ENCODE assay signal across 21 mouse cellular contexts in genomic region chr1:180545918-180546545, GRCm38 (mm10). TPM values are rescaled to one million over a fixed set of nuclear protein-coding genes. Genes with fewer than 3 reads are reported as not detected.
DNase-seq lines count a peak whose midpoint lies in the region; ATAC-seq and TF ChIP-seq lines count a peak whose summit lies in the region.
"Had no signal": no experiment of that assay in that cellular context is flagged by ENCODE, and none has a peak within 500 bp of the region (broad histone marks: within the 10 kb centered on the region; RNA-seq: fewer than 3 reads in every experiment).

No protein-coding gene starts in this region.

- H3K9me3 ChIP-seq in midbrain, embryonic 11.5 days (ENCODE audit: control insufficient read depth, low read length) = no peaks in the 10 kb centered on the region
- no peaks in the 10 kb centered on the region for H3K9me3 ChIP-seq in midbrain, embryonic 15.5 days
- no peaks in the 10 kb centered on the region for H3K9me3 ChIP-seq in hindbrain, postnatal 0 days (ENCODE audit: low read length)
- H3K9me3 ChIP-seq: embryonic facial prominence, embryonic 13.5 days; forebrain, embryonic 13.5 days; hindbrain, embryonic 13.5 days; neural tube, embryonic 12.5 days had no signal

- DNase-seq in midbrain, embryonic 11.5 days (ENCODE audit: low spot score, missing footprints) = peak; percentile 64
- DNase-seq in 416B (ENCODE audit: low read depth) (peak; percentile 60), NIH3T3 (ENCODE audit: low read depth) (peak; percentile 44)
- no peak for DNase-seq in kidney, adult 8-10 months
- DNase-seq in hindbrain, postnatal 0 days (ENCODE audit: low spot score) = no peak
- DNase-seq: cerebellum, adult 11-12 months; cerebellum, postnatal 36 days; heart, adult 18-20 months; kidney, adult 18-20 months; kidney, postnatal 25 days; liver, postnatal 0 days; midbrain, embryonic 14.5 days; retina, postnatal 1 day had no signal

- no peak for TF ChIP-seq POLR2A in myocyte (IDR thresholded peaks at IDR 0.05; ENCODE audit: insufficient read length, low read depth)

- no peak overlapping the region for H3K9ac ChIP-seq in midbrain, embryonic 11.5 days (ENCODE audit: low read length)
- H3K9ac ChIP-seq in midbrain, embryonic 15.5 days = no peak overlapping the region
- H3K9ac ChIP-seq in hindbrain, postnatal 0 days (replicated peaks; ENCODE audit: low read length) = no peak overlapping the region
- H3K9ac ChIP-seq: embryonic facial prominence, embryonic 13.5 days; forebrain, embryonic 13.5 days; hindbrain, embryonic 13.5 days; liver, postnatal 0 days; neural tube, embryonic 12.5 days had no signal

- H3ac ChIP-seq in myocyte (ENCODE audit: control insufficient read depth, insufficient read length) = no peak overlapping the region

- peaks cover 14% of the 10 kb centered on the region for H3K4me1 ChIP-seq in midbrain, embryonic 11.5 days (ENCODE audit: control insufficient read depth, insufficient read depth, low read length)
- peaks cover 26% of the 10 kb centered on the region for H3K4me1 ChIP-seq in midbrain, embryonic 15.5 days
- H3K4me1 ChIP-seq in hindbrain, postnatal 0 days (ENCODE audit: insufficient read depth, low read length) = peaks cover 11% of the 10 kb centered on the region; the same call in 1 of the 2 replicates

- no peak overlapping the region for H3K27ac ChIP-seq in midbrain, embryonic 11.5 days (ENCODE audit: low read depth, low read length)
- no peak overlapping the region for H3K27ac ChIP-seq in midbrain, embryonic 15.5 days
- no peak overlapping the region for H3K27ac ChIP-seq in hindbrain, postnatal 0 days
- H3K27ac ChIP-seq: embryonic facial prominence, embryonic 13.5 days; forebrain, embryonic 13.5 days; macrophage; neural tube, embryonic 12.5 days had no signal

- H3K4me2 ChIP-seq in midbrain, embryonic 11.5 days = no peak overlapping the region
- H3K4me2 ChIP-seq in midbrain, embryonic 15.5 days = no peak overlapping the region
- H3K4me2 ChIP-seq in myocyte (ENCODE audit: low read depth) = peak overlapping the region; percentile 42
- no peak overlapping the region for H3K4me2 ChIP-seq in hindbrain, postnatal 0 days (ENCODE audit: low read depth, low read length)
- H3K4me2 ChIP-seq: embryonic facial prominence, embryonic 13.5 days; forebrain, embryonic 13.5 days; hindbrain, embryonic 13.5 days; neural tube, embryonic 12.5 days had no signal

- no peaks in the 10 kb centered on the region for H3K36me3 ChIP-seq in midbrain, embryonic 11.5 days (ENCODE audit: control insufficient read depth, insufficient read depth, low read length)
- no peaks in the 10 kb centered on the region for H3K36me3 ChIP-seq in midbrain, embryonic 15.5 days (replicated peaks)
- H3K36me3 ChIP-seq in myocyte (ENCODE audit: control insufficient read depth, insufficient read depth) = no peaks in the 10 kb centered on the region
- H3K36me3 ChIP-seq in hindbrain, postnatal 0 days (ENCODE audit: insufficient read depth, low read length) = no peaks in the 10 kb centered on the region
- H3K36me3 ChIP-seq: embryonic facial prominence, embryonic 13.5 days; hindbrain, embryonic 13.5 days; neural tube, embryonic 12.5 days had no signal

- TF ChIP-seq CTCF in hindbrain, postnatal 0 days (IDR thresholded peaks at IDR 0.05; ENCODE audit: low read depth) = no peak

- no peaks in the 10 kb centered on the region for H3K79me2 ChIP-seq in myocyte (ENCODE audit: control insufficient read depth, insufficient read depth)

- WGBS in midbrain, embryonic 11.5 days = 92% methylated on average over 4 of the region's 4 CpGs
- WGBS in midbrain, embryonic 15.5 days = 80% methylated on average over 4 of the region's 4 CpGs
- WGBS in hindbrain, postnatal 0 days = 79% methylated on average over 4 of the region's 4 CpGs

- no peak overlapping the region for H3K4me3 ChIP-seq in midbrain, embryonic 11.5 days (ENCODE audit: low read depth, low read length)
- H3K4me3 ChIP-seq in midbrain, embryonic 15.5 days = no peak overlapping the region
- H3K4me3 ChIP-seq in myocyte = no peak overlapping the region
- H3K4me3 ChIP-seq in hindbrain, postnatal 0 days (ENCODE audit: low read length) = no peak overlapping the region
- H3K4me3 ChIP-seq: embryonic facial prominence, embryonic 13.5 days; forebrain, embryonic 13.5 days; hindbrain, embryonic 13.5 days; neural tube, embryonic 12.5 days had no signal

- no peaks in the 10 kb centered on the region; the same call in 1 of the 2 replicates for H3K27me3 ChIP-seq in midbrain, embryonic 11.5 days (ENCODE audit: control insufficient read depth, insufficient read depth, low read length)
- no peaks in the 10 kb centered on the region for H3K27me3 ChIP-seq in midbrain, embryonic 15.5 days (replicated peaks)
- H3K27me3 ChIP-seq in myocyte (ENCODE audit: control insufficient read depth, insufficient read depth, insufficient read length) = peaks cover 38% of the 10 kb centered on the region
- no peaks in the 10 kb centered on the region for H3K27me3 ChIP-seq in hindbrain, postnatal 0 days (ENCODE audit: insufficient read depth, low read length)

- no peak for ATAC-seq in midbrain, embryonic 11.5 days (ENCODE audit: low FRiP score)
- ATAC-seq in midbrain, embryonic 15.5 days (replicated peaks) = no peak
- no peak for ATAC-seq in hindbrain, postnatal 0 days
- ATAC-seq in erythroblast, adult 5-6 weeks (replicated peaks; ENCODE audit: low FRiP score, poor library complexity, severe bottlenecking) = no peak
- ATAC-seq: forebrain, embryonic 13.5 days; liver, postnatal 0 days had no signal

TF ChIP-seq in myocyte, 11 proteins besides CTCF, POLR2A, EP300 and RAD21:
- peak; percentile 38 for TF ChIP-seq USF1 (IDR thresholded peaks at IDR 0.05; ENCODE audit: low read depth)
- TF ChIP-seq REST (IDR thresholded peaks at IDR 0.05; ENCODE audit: insufficient read depth, insufficient read length) = no peak

RNA-seq across cellular contexts. Expression of gene Parp1, which starts 22.7 kb away (rescaled TPM):
- polyA plus RNA-seq in midbrain, embryonic 11.5 days (2014; fragmentation: Nextera tagmentation; extraction: Ambion mirVana) = 188 and 213 TPM in 2 replicates
- polyA plus RNA-seq in midbrain, embryonic 15.5 days (2015; fragmentation: Nextera tagmentation; extraction: Ambion mirVana) = 95.9 and 96.2 TPM in 2 replicates
- 29.2 TPM for polyA plus RNA-seq in myocyte (2012; fragmentation: generic; extraction: Trizol)
- total RNA-seq in hindbrain, postnatal 0 days (2014; rRNA removed) = 74.0 and 76.1 TPM in 2 replicates
- polyA plus RNA-seq in hindbrain, postnatal 0 days (2015; fragmentation: Nextera tagmentation; extraction: Ambion mirVana) = 53.4 and 57.5 TPM in 2 replicates
- 13.4 and 20.6 TPM in 2 replicates for total RNA-seq in erythroblast, adult 5-6 weeks (2015; ENCODE audit: low replicate concordance)
- total RNA-seq in erythroblast, adult 5-6 weeks (2017; ENCODE audit: low replicate concordance) = 23.5 and 26.2 TPM in 2 replicates

Comparison
In these comparisons a context has a peak if more than half of its experiments do, and no peak if none do; other contexts are left out.
1. DNase-seq: peak in midbrain, embryonic 11.5 days (single experiment), 416B (single experiment) and NIH3T3 (single experiment); none in kidney, adult 8-10 months (0 of 2) and hindbrain, postnatal 0 days (single experiment).